Mouse (Mus musculus) liver, postnatal 0 days (tissue): ENCODE measurements at regions not wholly inside any gene's neighbourhood (a gene's known extent, or its start where the extent isn't known, plus 50 kb on each side); places are given as distances from the start of the nearest gene placed in this dataset.

Experiments
- CTCF ChIP-seq: sonication (generic); IDR thresholded peaks from 2 replicates; pipeline ENCODE4 v1.5.1; 2016; ENCODE audit warnings: antibody characterized with exemption, low read depth
- EP300 ChIP-seq: IDR thresholded peaks from 2 replicates; pipeline ENCODE4 v1.6.1; 2016; ENCODE audit warnings: antibody characterized with exemption, low read depth, mild to moderate bottlenecking

GRCm38 (mm10) chr17:27316711-27317575 is 112.7 kb upstream of the Lemd2 start:
- TF ChIP-seq CTCF = no peak
- TF ChIP-seq EP300 = no peak
